Comparison of ENCODE assay signal across 19 mouse cellular contexts in genomic region chr6:53644971-53645370, GRCm38 (mm10).
DNase-seq lines count a peak whose midpoint lies in the region; ATAC-seq and TF ChIP-seq lines count a peak whose summit lies in the region.
"Had no signal": no experiment of that assay in that cellular context is flagged by ENCODE, and none has a peak within 500 bp of the region (broad histone marks: within the 10 kb centered on the region; RNA-seq: fewer than 3 reads in every experiment).

No protein-coding gene starts in this region.

- no peak for ATAC-seq in lung, postnatal 0 days
- ATAC-seq: forebrain, embryonic 13.5 days; forebrain, embryonic 15.5 days; forebrain, postnatal 0 days had no signal

- H3K9me3 ChIP-seq in lung, postnatal 0 days (ENCODE audit: low read length): no peaks in the 10 kb centered on the region
- H3K9me3 ChIP-seq: embryonic facial prominence, embryonic 13.5 days; embryonic facial prominence, embryonic 15.5 days; forebrain, embryonic 13.5 days; forebrain, embryonic 15.5 days had no signal

- 0 out of 2 replicates have a peak, but pooled peaks have one; percentile 26 for TF ChIP-seq EP300 in lung, postnatal 0 days (IDR thresholded peaks at IDR 0.05)

- no peaks in the 10 kb centered on the region for H3K36me3 ChIP-seq in lung, postnatal 0 days (ENCODE audit: insufficient read depth, low read length)
- H3K36me3 ChIP-seq: embryonic facial prominence, embryonic 13.5 days; embryonic facial prominence, embryonic 15.5 days; forebrain, embryonic 15.5 days had no signal

- H3K9ac ChIP-seq in lung, postnatal 0 days (replicated peaks; ENCODE audit: low read depth): no peak overlapping the region
- H3K9ac ChIP-seq: embryonic facial prominence, embryonic 13.5 days; embryonic facial prominence, embryonic 15.5 days; forebrain, embryonic 13.5 days; forebrain, embryonic 15.5 days; forebrain, postnatal 0 days had no signal

- whole genome bisulfite sequencing in lung, postnatal 0 days: 76% methylated on average over 7 of the region's 7 CpGs

- no peaks in the 10 kb centered on the region for H3K27me3 ChIP-seq in lung, postnatal 0 days (replicated peaks; ENCODE audit: insufficient read depth, low read length)
- H3K27me3 ChIP-seq: embryonic facial prominence, embryonic 13.5 days; embryonic facial prominence, embryonic 15.5 days; forebrain, embryonic 13.5 days; forebrain, embryonic 15.5 days had no signal

- no peak overlapping the region for H3K4me2 ChIP-seq in lung, postnatal 0 days (replicated peaks; ENCODE audit: low read depth, low read length)
- H3K4me2 ChIP-seq: embryonic facial prominence, embryonic 13.5 days; embryonic facial prominence, embryonic 15.5 days; forebrain, embryonic 13.5 days; forebrain, embryonic 15.5 days had no signal

- peak; percentile 70 for DNase-seq in lung, postnatal 0 days (ENCODE audit: low spot score)
- DNase-seq in lung, postnatal 4 days: no peak
- DNase-seq in adipocyte (ENCODE audit: low spot score): peak; percentile 47
- peak; percentile 45 for DNase-seq in fat pad, adult 2 months (ENCODE audit: extremely low read depth, low read depth, low spot score)
- DNase-seq in embryo, embryonic 11 days: no peak
- DNase-seq: adrenal gland, adult 8-10 months; adrenal gland, postnatal 14 days; adrenal gland, postnatal 36 days; cerebellum, adult 11-12 months; cerebellum, adult 2 months; cerebellum, adult 9-10 months; cerebellum, postnatal 10 days; cerebellum, postnatal 25 days; forebrain, postnatal 0 days had no signal

- no peaks in the 10 kb centered on the region for H3K4me1 ChIP-seq in lung, postnatal 0 days (ENCODE audit: insufficient read depth, low read depth, low read length)
- H3K4me1 ChIP-seq: embryonic facial prominence, embryonic 13.5 days had no signal

- H3K27ac ChIP-seq in lung, postnatal 0 days (ENCODE audit: low read length): no peak overlapping the region
- H3K27ac ChIP-seq: embryonic facial prominence, embryonic 13.5 days; embryonic facial prominence, embryonic 15.5 days; forebrain, embryonic 13.5 days; forebrain, embryonic 15.5 days had no signal

- TF ChIP-seq CTCF in lung, postnatal 0 days (IDR thresholded peaks at IDR 0.05): no peak

- no peak overlapping the region for H3K4me3 ChIP-seq in lung, postnatal 0 days (ENCODE audit: low read depth, low read length)
- H3K4me3 ChIP-seq: embryonic facial prominence, embryonic 13.5 days; embryonic facial prominence, embryonic 15.5 days; erythroblast, embryonic 14.5 days; forebrain, embryonic 13.5 days; forebrain, embryonic 15.5 days had no signal

Comparison
In these comparisons a context has a peak if more than half of its experiments do, and no peak if none do; other contexts are left out.
1. DNase-seq: peak in lung, postnatal 0 days (single experiment), adipocyte (single experiment) and fat pad, adult 2 months (single experiment); none in lung, postnatal 4 days (0 of 2) and embryo, embryonic 11 days (single experiment).